Mouse (Mus musculus) myocyte (in vitro differentiated cells): ENCODE results near the gene Nckap5l.

Experiments used
- POLR2A ChIP-seq: IDR thresholded peaks from one replicate; pipeline ENCODE4 v1.6.1; 2011; ENCODE audit warnings: low read depth, mild to moderate bottlenecking, control low read depth, moderate library complexity; ENCODE audit not compliant: insufficient read length
- TCF12 ChIP-seq: IDR thresholded peaks from one replicate; pipeline ENCODE4 v1.6.1; 2011; ENCODE audit warnings: mild to moderate bottlenecking, control low read depth; ENCODE audit not compliant: poor library complexity, insufficient read depth, severe bottlenecking

DNA sequence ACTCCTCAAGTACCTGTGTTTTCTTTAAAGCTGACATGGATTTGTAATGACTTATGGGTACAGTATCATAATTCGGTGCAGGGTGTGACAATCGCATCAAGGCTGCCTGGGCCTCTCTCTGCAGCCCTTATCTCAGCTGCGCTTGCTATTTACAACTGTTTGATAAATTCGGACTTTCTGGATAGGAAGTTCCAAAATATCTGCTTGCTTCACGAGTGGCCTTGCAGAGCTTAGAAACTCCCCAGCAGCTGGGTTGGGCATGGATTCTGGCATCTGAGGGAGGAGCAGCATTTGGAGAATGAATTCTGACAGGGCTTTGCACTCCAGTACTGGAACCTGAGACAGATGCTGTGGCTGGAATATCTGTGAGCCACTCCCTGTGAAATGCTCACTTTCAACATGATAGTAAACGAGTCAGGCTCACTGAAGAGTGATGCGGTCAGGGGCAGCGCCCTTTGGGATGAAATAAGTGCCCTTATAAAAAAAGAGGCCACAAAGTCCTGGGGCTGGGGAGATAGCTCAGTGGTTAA is 7.7 kb downstream of the Nckap5l start:
- TF ChIP-seq POLR2A = no peak
- TF ChIP-seq TCF12 = peak; percentile 71
